Mouse (Mus musculus) megakaryocyte, embryonic 14.5 days (primary cell): ENCODE measurements around the gene Usp49.

ENCODE experiments used
- FLI1 ChIP-seq: IDR thresholded peaks from 2 replicates; pipeline ENCODE4 v1.6.1; 2012; ENCODE audit warnings: low read length, inconsistent platforms, mixed read lengths
- GATA1 ChIP-seq: IDR thresholded peaks from 3 replicates; pipeline ENCODE4 v1.6.1; 2012; ENCODE audit warnings: mixed read lengths, low read length, inconsistent platforms, borderline replicate concordance

DNA sequence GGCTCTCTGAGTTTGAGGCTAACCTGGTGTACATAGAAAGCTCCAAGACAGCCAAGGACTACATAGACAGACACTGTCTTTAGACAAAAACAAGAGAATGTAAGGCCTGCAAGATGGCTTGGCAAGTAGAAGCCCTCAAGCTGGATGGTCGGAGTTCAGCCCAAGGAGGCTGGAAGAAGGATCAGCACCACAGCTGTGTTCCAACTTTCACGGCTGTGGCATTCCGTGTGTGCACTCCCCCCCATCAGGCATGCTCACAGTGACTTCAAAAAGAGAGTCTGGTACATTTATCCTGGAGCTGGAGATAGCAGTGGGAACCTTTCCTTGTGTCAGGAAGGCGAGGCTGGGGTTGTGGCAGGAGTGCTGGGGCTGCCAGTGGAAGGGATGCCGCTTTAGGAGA, 4.5 kb upstream of the Usp49 start:
- TF ChIP-seq GATA1 (no peak), FLI1 (no peak)
